Mouse (Mus musculus): ENCODE data around the gene Larp1. TPM values are rescaled to one million over a fixed set of nuclear protein-coding genes. Genes with fewer than 3 reads are reported as not detected.

Gene Larp1
- polyA plus RNA-seq, 1 experiment from 2014 or later = 14.0 TPM

GRCm38 (mm10) chr11:58081716-58082115 lies 72.9 kb downstream of the Larp1 start:
- no peak overlapping the region for H3K27ac ChIP-seq
- H3K27me3 ChIP-seq (ENCODE audit: insufficient read depth, low read length) = no peaks in the 10 kb centered on the region
- no peak overlapping the region for H3K4me3 ChIP-seq (replicated peaks; ENCODE audit: low read depth, low read length)
- no peak overlapping the region for H3K9ac ChIP-seq (ENCODE audit: low read depth, low read length)
- H3K9me3 ChIP-seq (replicated peaks; ENCODE audit: low read length) = no peaks in the 10 kb centered on the region
- ATAC-seq (replicated peaks; ENCODE audit: low FRiP score, low read depth) (no peak), DNase-seq (ENCODE audit: low spot score) (no peak)
- H3K4me1 ChIP-seq (replicated peaks; ENCODE audit: insufficient read depth, low read length) = no peaks in the 10 kb centered on the region
- no peaks in the 10 kb centered on the region for H3K36me3 ChIP-seq (ENCODE audit: insufficient read depth, low read length)
- H3K4me2 ChIP-seq (ENCODE audit: low read length) = no peak overlapping the region
- TF ChIP-seq CTCF (IDR thresholded peaks at IDR 0.05; ENCODE audit: low read depth) = no peak
- WGBS = 87% methylated on average over 6 of the region's 6 CpGs

- ATAC-seq (replicated peaks; ENCODE audit: low FRiP score, low read depth) (no peak), DNase-seq (ENCODE audit: low spot score) (no peak)
- WGBS = 43% methylated on average over 4 of the region's 4 CpGs
- Histone ChIP-seq H3K27me3 (ENCODE audit: insufficient read depth, low read length) (no peaks in the 10 kb centered on the region), H3K4me1 (replicated peaks; ENCODE audit: insufficient read depth, low read length) (peaks cover 3% of the 10 kb centered on the region; the same call in 1 of the 2 replicates), H3K9me3 (replicated peaks; ENCODE audit: low read length) (no peaks in the 10 kb centered on the region), H3K4me3 (replicated peaks; ENCODE audit: low read depth, low read length) (peak overlapping the region; percentile 14; the same call in 1 of the 2 replicates), H3K27ac (no peak overlapping the region), H3K4me2 (ENCODE audit: low read length) (peak overlapping the region; percentile 40), H3K36me3 (ENCODE audit: insufficient read depth, low read length) (no peaks in the 10 kb centered on the region), H3K9ac (ENCODE audit: low read depth, low read length) (0 out of 2 replicates have a peak overlapping the region, but pooled peaks have one; percentile 9)
- no peak for TF ChIP-seq CTCF (IDR thresholded peaks at IDR 0.05; ENCODE audit: low read depth)
These were observed 83.7 kb downstream of the Larp1 start for GRCm38 (mm10) chr11:58092541-58092940.

- DNase-seq (ENCODE audit: low spot score) (peak; percentile 76), ATAC-seq (replicated peaks; ENCODE audit: low FRiP score, low read depth) (peak; percentile 55; the same call in 1 of the 2 replicates)
- Histone ChIP-seq H3K4me2 (ENCODE audit: low read length) (peak within 1 kb of the TSS; percentile 40), H3K36me3 (ENCODE audit: insufficient read depth, low read length) (no peaks in the 10 kb centered on the region), H3K27me3 (ENCODE audit: insufficient read depth, low read length) (no peaks in the 10 kb centered on the region), H3K9ac (ENCODE audit: low read depth, low read length) (0 out of 2 replicates have a peak within 1 kb of the TSS, but pooled peaks have one; percentile 9), H3K27ac (no peak within 1 kb of the TSS), H3K9me3 (replicated peaks; ENCODE audit: low read length) (no peaks in the 10 kb centered on the region), H3K4me3 (replicated peaks; ENCODE audit: low read depth, low read length) (peak within 1 kb of the TSS; percentile 14; the same call in 1 of the 2 replicates), H3K4me1 (replicated peaks; ENCODE audit: insufficient read depth, low read length) (peaks cover 3% of the 10 kb centered on the region; the same call in 1 of the 2 replicates)
- no peak for TF ChIP-seq CTCF (IDR thresholded peaks at IDR 0.05; ENCODE audit: low read depth)
- WGBS = 11% methylated on average over 12 of the region's 12 CpGs
These were observed 84.2 kb downstream of the Larp1 start, which contains the start of gene Gm12248 for GRCm38 (mm10) chr11:58093021-58093528. Gene Gm12248 (minus strand): TSS chr11:58093134.

- Histone ChIP-seq H3K27ac (no peak overlapping the region), H3K4me3 (replicated peaks; ENCODE audit: low read depth, low read length) (no peak overlapping the region), H3K4me1 (replicated peaks; ENCODE audit: insufficient read depth, low read length) (peaks cover 3% of the 10 kb centered on the region; the same call in 1 of the 2 replicates), H3K36me3 (ENCODE audit: insufficient read depth, low read length) (no peaks in the 10 kb centered on the region), H3K4me2 (ENCODE audit: low read length) (no peak overlapping the region), H3K27me3 (ENCODE audit: insufficient read depth, low read length) (no peaks in the 10 kb centered on the region), H3K9ac (ENCODE audit: low read depth, low read length) (no peak overlapping the region), H3K9me3 (replicated peaks; ENCODE audit: low read length) (no peaks in the 10 kb centered on the region)
- 91% methylated on average over 4 of the region's 4 CpGs for WGBS
- ATAC-seq (replicated peaks; ENCODE audit: low FRiP score, low read depth) = no peak
- TF ChIP-seq CTCF (IDR thresholded peaks at IDR 0.05; ENCODE audit: low read depth) = no peak
- no peak for DNase-seq (ENCODE audit: low spot score)
These were observed 85.9 kb downstream of the Larp1 start for GRCm38 (mm10) chr11:58094766-58095165.

- Histone ChIP-seq H3K4me1 (replicated peaks; ENCODE audit: insufficient read depth, low read length) (peaks cover 3% of the 10 kb centered on the region; the same call in 1 of the 2 replicates), H3K27ac (no peak overlapping the region), H3K9ac (ENCODE audit: low read depth, low read length) (no peak overlapping the region), H3K27me3 (ENCODE audit: insufficient read depth, low read length) (no peaks in the 10 kb centered on the region), H3K4me3 (replicated peaks; ENCODE audit: low read depth, low read length) (no peak overlapping the region), H3K9me3 (replicated peaks; ENCODE audit: low read length) (no peaks in the 10 kb centered on the region), H3K4me2 (ENCODE audit: low read length) (no peak overlapping the region), H3K36me3 (ENCODE audit: insufficient read depth, low read length) (no peaks in the 10 kb centered on the region)
- no peak for TF ChIP-seq CTCF (IDR thresholded peaks at IDR 0.05; ENCODE audit: low read depth)
- DNase-seq (ENCODE audit: low spot score) = no peak
- WGBS = 96% methylated on average over 1 of the region's 1 CpGs
- no peak for ATAC-seq (replicated peaks; ENCODE audit: low FRiP score, low read depth)
These were observed 86.7 kb downstream of the Larp1 start for GRCm38 (mm10) chr11:58095561-58095960.

GRCm38 (mm10) chr11:58096160-58096559 lies 87.3 kb downstream of the Larp1 start:
- Histone ChIP-seq H3K36me3 (ENCODE audit: insufficient read depth, low read length) (no peaks in the 10 kb centered on the region), H3K27me3 (ENCODE audit: insufficient read depth, low read length) (no peaks in the 10 kb centered on the region), H3K4me1 (replicated peaks; ENCODE audit: insufficient read depth, low read length) (peaks cover 3% of the 10 kb centered on the region; the same call in 1 of the 2 replicates), H3K9me3 (replicated peaks; ENCODE audit: low read length) (no peaks in the 10 kb centered on the region), H3K4me2 (ENCODE audit: low read length) (no peak overlapping the region), H3K9ac (ENCODE audit: low read depth, low read length) (no peak overlapping the region), H3K4me3 (replicated peaks; ENCODE audit: low read depth, low read length) (no peak overlapping the region), H3K27ac (no peak overlapping the region)
- 62% methylated on average over 5 of the region's 5 CpGs for WGBS
- ATAC-seq (replicated peaks; ENCODE audit: low FRiP score, low read depth) (no peak), DNase-seq (ENCODE audit: low spot score) (no peak)
- no peak for TF ChIP-seq CTCF (IDR thresholded peaks at IDR 0.05; ENCODE audit: low read depth)

Measured in kidney, postnatal 0 days (tissue).